Mouse (Mus musculus): ENCODE data around the gene Rimbp2. TPM values are rescaled to one million over a fixed set of nuclear protein-coding genes. Genes with fewer than 3 reads are reported as not detected.

The Rimbp2 gene
- total and polyA plus RNA-seq, 3 experiments = not detected

DNA sequence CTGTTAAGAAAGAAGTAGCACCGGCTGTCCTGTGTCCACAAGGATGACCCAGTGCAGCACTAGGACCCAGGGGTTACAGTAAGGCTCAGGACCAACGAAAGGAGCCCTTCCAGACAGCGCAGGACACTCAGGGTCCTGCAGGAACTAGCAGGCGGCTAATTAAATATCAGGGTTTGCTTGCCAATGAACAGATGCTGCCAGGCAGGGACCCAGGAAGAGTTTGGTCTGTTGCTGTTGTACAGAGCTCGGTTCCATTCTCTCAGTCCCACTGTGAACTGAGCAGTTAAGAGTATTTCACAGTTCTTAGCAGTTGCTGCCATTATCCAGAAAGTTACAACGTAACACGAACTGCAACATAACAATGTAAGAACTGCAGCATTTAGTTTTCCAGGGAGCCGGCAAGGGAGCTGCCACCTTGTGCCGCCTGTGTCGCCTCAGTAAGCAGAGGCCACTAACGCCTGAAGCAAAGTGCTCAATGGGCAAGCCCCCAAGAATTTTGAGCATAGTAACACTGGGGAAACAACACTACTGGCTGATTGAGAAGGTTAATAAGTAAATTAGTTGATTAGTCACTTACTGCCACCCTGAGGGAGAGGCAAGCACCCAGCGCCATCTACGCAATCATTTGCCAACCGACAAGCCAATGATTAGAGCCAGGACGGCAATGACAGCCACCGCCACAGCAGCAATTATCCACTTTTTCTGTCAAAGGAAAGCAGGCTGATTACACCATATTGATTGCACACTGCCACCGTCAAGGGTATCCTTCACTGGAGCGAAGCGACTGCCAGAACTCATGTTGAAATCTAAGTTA lies 34.1 kb upstream of the Rimbp2 start:
- peaks cover 74% of the 10 kb centered on the region for H3K9me3 ChIP-seq (replicated peaks; ENCODE audit: low read length)
- in situ Hi-C loops (cut with MboI; ENCODE audit: low pct_ligation_motif_present, low pct_unique_long_range_greater_than_20kb, low sequenced_read_pairs) = no loop called here
- dilution Hi-C loops (cut with MboI; ENCODE audit: extremely low pct_ligation_motif_present, extremely low pct_unique_long_range_greater_than_20kb, low sequenced_read_pairs) = no loop called here
- no peak overlapping the region for H3K4me3 ChIP-seq (replicated peaks in 1 of 3; ENCODE audit: low read depth in 2 of 3, low read length in 2 of 3, poor library complexity in 1 of 3)
- H3K4me2 ChIP-seq (ENCODE audit: insufficient read depth, low read depth, poor library complexity, severe bottlenecking) = no peak overlapping the region
- TF ChIP-seq POLR2AphosphoS2 (IDR thresholded peaks at IDR 0.05; ENCODE audit: low read depth, low read length) (no peak), EP300 (IDR thresholded peaks at IDR 0.05; ENCODE audit: low read length) (no peak), CHD2 (IDR thresholded peaks at IDR 0.05; ENCODE audit: low read length) (no peak), TCF12 (IDR thresholded peaks at IDR 0.05; ENCODE audit: low read depth, low read length) (no peak), UBTF (IDR thresholded peaks at IDR 0.05; ENCODE audit: low read depth, low read length) (no peak), NRF1 (IDR thresholded peaks at IDR 0.05; ENCODE audit: low read depth, low read length) (no peak), MEF2A (IDR thresholded peaks at IDR 0.05; ENCODE audit: borderline replicate concordance, low read depth, low read length) (no peak)
- H3K36me3 ChIP-seq (replicated peaks in 1 of 2; ENCODE audit: control insufficient read depth in 1 of 2, insufficient read depth in 1 of 2, low read length in 1 of 2) = peaks cover 4 to 8% of the 10 kb centered on the region in 2 experiments
- H3K27ac ChIP-seq (ENCODE audit: insufficient read depth, low read depth) = no peak overlapping the region
- H3K4me1 ChIP-seq (ENCODE audit: control insufficient read depth in 1 of 2, insufficient read depth in 2 of 2) = no peaks in the 10 kb centered on the region
- no peaks in the 10 kb centered on the region for H3K27me3 ChIP-seq (replicated peaks)
- H3K79me2 ChIP-seq (replicated peaks; ENCODE audit: control insufficient read depth, extremely low read depth, insufficient read depth, poor library complexity, severe bottlenecking) = no peaks in the 10 kb centered on the region
- H3K9ac ChIP-seq (ENCODE audit: insufficient read depth, low read depth) = no peak overlapping the region
- no peak for DNase-seq (ENCODE audit: extremely low read depth)

DNA sequence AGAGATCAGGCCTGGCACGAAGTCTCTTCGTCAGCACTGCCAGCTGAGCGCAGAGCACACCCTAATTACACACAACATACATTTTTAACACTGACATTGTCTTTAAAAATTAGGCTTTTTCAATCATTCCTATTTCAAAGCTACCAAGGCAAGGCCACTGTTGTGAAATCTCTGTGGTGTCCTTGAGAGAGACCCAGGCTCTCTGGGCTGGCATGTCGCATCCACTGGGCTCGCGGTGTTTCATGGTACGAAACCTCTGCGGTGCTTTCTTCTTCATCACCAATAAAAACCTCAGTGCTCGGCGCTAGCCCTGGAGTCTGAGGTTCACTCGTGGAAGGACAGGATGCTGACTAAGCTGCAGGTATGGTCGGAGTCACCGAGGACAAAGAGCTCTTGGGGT lies 32.7 kb upstream of the Rimbp2 start:
- Histone ChIP-seq H3K27ac (ENCODE audit: insufficient read depth, low read depth) (no peak overlapping the region), H3K27me3 (replicated peaks) (no peaks in the 10 kb centered on the region), H3K9ac (ENCODE audit: insufficient read depth, low read depth) (no peak overlapping the region), H3K4me2 (ENCODE audit: insufficient read depth, low read depth, poor library complexity, severe bottlenecking) (no peak overlapping the region), H3K36me3 (replicated peaks in 1 of 2; ENCODE audit: control insufficient read depth in 1 of 2, insufficient read depth in 1 of 2, low read length in 1 of 2) (no peaks in the 10 kb centered on the region), H3K4me1 (ENCODE audit: control insufficient read depth in 1 of 2, insufficient read depth in 2 of 2) (no peaks in the 10 kb centered on the region), H3K4me3 (replicated peaks in 1 of 3; ENCODE audit: low read depth in 2 of 3, low read length in 2 of 3, poor library complexity in 1 of 3) (no peak overlapping the region), H3K9me3 (replicated peaks; ENCODE audit: low read length) (peaks cover 73% of the 10 kb centered on the region), H3K79me2 (replicated peaks; ENCODE audit: control insufficient read depth, extremely low read depth, insufficient read depth, poor library complexity, severe bottlenecking) (no peaks in the 10 kb centered on the region)
- dilution Hi-C loops (cut with MboI; ENCODE audit: extremely low pct_ligation_motif_present, extremely low pct_unique_long_range_greater_than_20kb, low sequenced_read_pairs) (no loop called here), in situ Hi-C loops (cut with MboI; ENCODE audit: low pct_ligation_motif_present, low pct_unique_long_range_greater_than_20kb, low sequenced_read_pairs) (no loop called here)
- DNase-seq (ENCODE audit: extremely low read depth) = no peak
- no peak for TF ChIP-seq CHD2 (IDR thresholded peaks at IDR 0.05; ENCODE audit: low read length)
- TF ChIP-seq CTCF (conservative IDR thresholded peaks at IDR 0.05 in 1 of 2, IDR thresholded peaks at IDR 0.05 in 1 of 2; ENCODE audit: low read depth in 2 of 2, low read length in 2 of 2) = no peak
- no peak for TF ChIP-seq ZC3H11A (IDR thresholded peaks at IDR 0.05; ENCODE audit: low read depth, low read length)
- TF ChIP-seq MAZ (IDR thresholded peaks at IDR 0.05; ENCODE audit: low read depth, low read length) = no peak
- no peak for TF ChIP-seq MXI1 (IDR thresholded peaks at IDR 0.05; ENCODE audit: low read depth, low read length)

DNA sequence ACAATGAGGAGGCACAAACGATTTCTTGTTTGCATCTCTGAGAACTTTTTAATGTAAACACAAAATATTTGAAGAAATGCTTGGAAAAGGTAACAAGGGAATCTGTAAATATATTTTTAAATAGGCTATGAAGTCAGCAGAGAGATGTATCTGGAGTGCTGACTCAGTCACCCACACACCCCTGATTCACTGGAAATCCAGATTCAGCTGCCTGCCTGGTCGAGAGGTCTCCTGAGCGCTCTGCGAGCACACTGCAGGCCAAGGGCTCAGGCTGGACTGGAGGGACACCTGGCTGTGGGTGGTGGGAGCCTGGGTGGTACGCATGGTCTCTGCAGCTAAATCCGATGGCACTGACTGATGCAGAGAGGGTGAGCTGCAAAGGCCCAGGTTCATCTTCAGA lies 31.2 kb upstream of the Rimbp2 start:
- no peaks in the 10 kb centered on the region for H3K4me1 ChIP-seq (ENCODE audit: control insufficient read depth in 1 of 2, insufficient read depth in 2 of 2)

More for the DNA sequence above, 31.2 kb upstream of the Rimbp2 start:
- H3K36me3 ChIP-seq (replicated peaks in 1 of 2; ENCODE audit: control insufficient read depth in 1 of 2, insufficient read depth in 1 of 2, low read length in 1 of 2) = no peaks in the 10 kb centered on the region
- no peak overlapping the region for H3K4me3 ChIP-seq (replicated peaks in 1 of 3; ENCODE audit: low read depth in 2 of 3, low read length in 2 of 3, poor library complexity in 1 of 3)
- H3K79me2 ChIP-seq (replicated peaks; ENCODE audit: control insufficient read depth, extremely low read depth, insufficient read depth, poor library complexity, severe bottlenecking) = no peaks in the 10 kb centered on the region
- no peak overlapping the region for H3K27ac ChIP-seq (ENCODE audit: insufficient read depth, low read depth)
- no peak overlapping the region for H3K9ac ChIP-seq (ENCODE audit: insufficient read depth, low read depth)
- TF ChIP-seq HCFC1 (IDR thresholded peaks at IDR 0.05; ENCODE audit: low read depth, low read length) = no peak
- TF ChIP-seq SIN3A (IDR thresholded peaks at IDR 0.05; ENCODE audit: low read length) = no peak
- TF ChIP-seq ZC3H11A (IDR thresholded peaks at IDR 0.05; ENCODE audit: low read depth, low read length) = no peak
- TF ChIP-seq E2F4 (IDR thresholded peaks at IDR 0.05; ENCODE audit: insufficient replicate concordance, low read depth, low read length) = no peak
- no peak for TF ChIP-seq PAX5 (IDR thresholded peaks at IDR 0.05; ENCODE audit: low read length)
- TF ChIP-seq ZNF384 (IDR thresholded peaks at IDR 0.05; ENCODE audit: low read depth, low read length) = no peak
- TF ChIP-seq POLR2AphosphoS2 (IDR thresholded peaks at IDR 0.05; ENCODE audit: low read depth, low read length) = no peak
- no peak overlapping the region for H3K4me2 ChIP-seq (ENCODE audit: insufficient read depth, low read depth, poor library complexity, severe bottlenecking)
- in situ Hi-C loops (cut with MboI; ENCODE audit: low pct_ligation_motif_present, low pct_unique_long_range_greater_than_20kb, low sequenced_read_pairs) = no loop called here
- DNase-seq (ENCODE audit: extremely low read depth) = no peak
- H3K27me3 ChIP-seq (replicated peaks) = no peaks in the 10 kb centered on the region
- dilution Hi-C loops (cut with MboI; ENCODE audit: extremely low pct_ligation_motif_present, extremely low pct_unique_long_range_greater_than_20kb, low sequenced_read_pairs) = no loop called here
- peaks cover 76% of the 10 kb centered on the region for H3K9me3 ChIP-seq (replicated peaks; ENCODE audit: low read length)
